Mouse (Mus musculus) heart, postnatal 10 days (tissue): ENCODE measurements at regions not wholly inside any gene's neighbourhood (a gene's known extent, or its start where the extent isn't known, plus 50 kb on each side); places are given as distances from the start of the nearest gene placed in this dataset.

Experiments used
- DNase-seq, 2 experiments: peaks; one replicate each; pipeline ENCODE4 v3.0.0; 2021
- intact Hi-C: fragments of 180-260 bp; cut with DNase I; formaldehyde crosslinking; loops from one replicate; pipeline ENCODE4 v1.15.1; 2025

DNA sequence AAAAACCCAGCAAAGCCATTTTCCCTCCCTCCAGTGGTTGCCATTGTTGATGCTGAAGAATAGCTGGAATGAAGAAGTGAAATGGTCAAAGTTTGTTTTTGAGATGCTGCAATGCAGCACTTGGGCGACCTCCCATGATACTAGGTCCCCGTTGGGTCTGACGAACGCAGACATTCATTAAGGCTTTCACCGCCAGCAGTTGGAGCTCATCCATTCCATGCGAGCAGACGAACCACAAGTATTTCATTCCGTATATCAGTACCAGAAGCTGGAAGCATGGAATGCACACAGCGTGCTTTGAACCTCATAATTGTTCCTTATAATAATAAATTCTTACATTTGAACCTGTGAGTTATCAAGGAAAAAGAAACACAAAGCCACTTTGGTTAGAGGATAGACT lies 86.9 kb upstream of the Kcnj16 start:
- DNase-seq, result peak in 1 of 2 experiments; percentile 1
- intact Hi-C loops, result no loop called here

DNA sequence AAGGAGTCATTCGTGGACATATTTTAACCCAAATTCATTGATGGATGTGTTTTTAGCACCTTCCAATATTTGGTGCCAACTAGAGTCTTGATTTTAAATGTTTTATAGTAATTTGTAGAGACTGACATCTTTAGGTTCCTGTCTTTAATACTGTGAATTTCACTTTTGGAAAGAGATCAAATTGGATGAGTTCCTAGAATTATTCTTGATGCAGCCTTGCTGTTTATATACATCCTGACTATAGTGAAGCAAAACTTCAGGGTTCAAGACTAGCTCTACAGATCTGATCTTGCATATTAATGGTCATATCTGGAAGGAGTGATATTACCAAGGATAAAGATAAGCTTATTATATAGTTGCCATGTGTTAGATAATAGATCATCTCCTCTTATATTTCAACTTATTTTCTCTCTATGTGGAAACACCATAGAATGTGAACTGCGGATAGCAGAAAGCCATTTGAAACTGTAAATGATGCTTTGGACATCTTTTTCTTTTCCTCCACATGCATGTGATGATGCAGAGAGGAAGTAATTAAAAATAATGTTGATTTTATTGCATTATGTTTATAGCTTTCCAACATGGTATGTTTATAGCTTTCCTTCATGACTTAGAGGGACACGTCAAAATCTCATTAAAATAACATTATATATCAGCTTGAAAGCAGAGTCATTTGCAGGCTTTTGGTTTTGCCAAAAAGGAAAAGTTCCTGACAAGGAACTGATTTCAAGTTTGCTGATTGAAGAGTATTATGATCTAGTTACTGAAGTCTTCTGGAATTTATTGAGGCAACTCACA lies 78.3 kb upstream of the Kcnj16 start:
- intact Hi-C loops, result no loop called here

DNA sequence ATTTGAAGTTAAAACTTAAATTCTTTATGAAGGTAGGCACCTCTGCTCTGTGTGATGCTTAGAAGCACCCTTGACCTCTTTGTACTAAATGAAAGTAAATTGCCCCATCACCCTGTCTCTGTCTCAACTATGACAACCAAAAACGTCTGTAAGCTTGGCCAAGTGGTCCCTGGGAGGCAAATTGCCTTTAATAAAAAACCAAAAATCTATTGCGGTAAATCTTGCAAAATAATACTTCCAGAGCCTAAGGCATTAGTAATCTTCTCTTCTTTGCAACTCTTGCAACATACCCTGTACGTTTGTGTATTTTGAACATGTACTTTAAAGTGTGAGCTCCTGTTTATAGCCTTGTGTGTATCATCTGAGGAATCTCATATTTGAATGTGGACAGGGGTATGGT lies 77.4 kb upstream of the Kcnj16 start:
- intact Hi-C loops, result no loop called here
- DNase-seq, result no peak

More for the DNA sequence above, 78.3 kb upstream of the Kcnj16 start:
- no peak for DNase-seq

GRCm38 (mm10) chr11:110902918-110903317 lies 64.9 kb upstream of the Kcnj16 start:
- intact Hi-C loops, result no loop called here
- no peak for DNase-seq
